10 mouse cellular contexts compared by ENCODE assay signal in genomic region chr11:79671668-79672281, GRCm38 (mm10).
DNase-seq lines count a peak whose midpoint lies in the region; ATAC-seq and TF ChIP-seq lines count a peak whose summit lies in the region.
"Had no signal": no experiment of that assay in that cellular context is flagged by ENCODE, and none has a peak within 500 bp of the region (broad histone marks: within the 10 kb centered on the region; RNA-seq: fewer than 3 reads in every experiment).

No protein-coding gene starts in this region.

- no peak overlapping the region for H3K9ac ChIP-seq in liver, adult 2 months (ENCODE audit: low read depth, low read length)
- H3K9ac ChIP-seq in liver, embryonic 11.5 days (ENCODE audit: low read depth, low read length) = no peak overlapping the region

- DNase-seq in cerebellum, adult 11-12 months = peak; percentile 49
- no peak for DNase-seq in cerebellum, adult 9-11 months
- no peak for DNase-seq in liver, adult 2 months (ENCODE audit: extremely low read depth, low read depth, low spot score)
- no peak for DNase-seq in liver, embryonic 11.5 days (ENCODE audit: low spot score)
- DNase-seq in cerebellum, adult 9-10 months = peak; percentile 62
- no peak for DNase-seq in neural tube, embryonic 10.5 days (ENCODE audit: extremely low spot score, low spot score)
- no peak for DNase-seq in left cerebral cortex, adult 9 months (ENCODE audit: low spot score in 2 of 2)

- H3K79me2 ChIP-seq in liver, adult 2 months (ENCODE audit: control insufficient read depth, insufficient read depth, low read length) = 0 out of 2 replicates have a peak, but pooled peaks cover 12% of the 10 kb centered on the region

- no peak overlapping the region for H3K4me2 ChIP-seq in liver, embryonic 11.5 days

- H3K4me1 ChIP-seq in liver, adult 2 months (ENCODE audit: control insufficient read depth, insufficient read depth, low read length) = peaks cover 19% of the 10 kb centered on the region
- peaks cover 14% of the 10 kb centered on the region for H3K4me1 ChIP-seq in liver, embryonic 11.5 days (replicated peaks; ENCODE audit: control insufficient read depth, insufficient read depth, low read length)

- H3K9me3 ChIP-seq in liver, embryonic 11.5 days (ENCODE audit: control insufficient read depth, low read length) = no peaks in the 10 kb centered on the region

- TF ChIP-seq POLR2A in liver, adult 2 months (IDR thresholded peaks at IDR 0.05; ENCODE audit: extremely low read depth, insufficient read depth, low read length) = no peak

- TF ChIP-seq CTCF in liver, adult 2 months (IDR thresholded peaks at IDR 0.05; ENCODE audit: low read depth, low read length) = peak; percentile 63

- no peak overlapping the region for H3K27ac ChIP-seq in liver, adult 2 months (replicated peaks; ENCODE audit: insufficient read depth, low read depth, low read length)
- H3K27ac ChIP-seq in liver, embryonic 11.5 days (ENCODE audit: low read depth, low read length) = no peak overlapping the region

- WGBS in liver, adult 2 months = 69% methylated on average over 6 of the region's 6 CpGs
- WGBS in liver, embryonic 11.5 days = 53% methylated on average over 6 of the region's 6 CpGs

- ATAC-seq in liver, embryonic 11.5 days (replicated peaks; ENCODE audit: low FRiP score) = no peak
- peak; percentile 62; the same call in 1 of the 2 replicates for ATAC-seq in megakaryocyte-erythroid progenitor cell, adult 5-6 weeks (replicated peaks; ENCODE audit: low FRiP score, low TSS enrichment, poor library complexity, severe bottlenecking)
- ATAC-seq: Patski had no signal

- no peaks in the 10 kb centered on the region for H3K36me3 ChIP-seq in liver, adult 2 months (ENCODE audit: control insufficient read depth, insufficient read depth, low read length)
- H3K36me3 ChIP-seq in liver, embryonic 11.5 days (ENCODE audit: control insufficient read depth, insufficient read depth, low read length) = no peaks in the 10 kb centered on the region

- no peaks in the 10 kb centered on the region for H3K27me3 ChIP-seq in liver, adult 2 months (ENCODE audit: control insufficient read depth, insufficient read depth, low read length)
- H3K27me3 ChIP-seq in liver, embryonic 11.5 days (replicated peaks; ENCODE audit: control insufficient read depth, insufficient read depth, low read length) = no peaks in the 10 kb centered on the region
- H3K27me3 ChIP-seq: Patski had no signal

- no peak overlapping the region for H3K4me3 ChIP-seq in liver, adult 2 months (ENCODE audit: insufficient read depth, low read depth, low read length)
- no peak overlapping the region for H3K4me3 ChIP-seq in liver, embryonic 11.5 days (ENCODE audit: low read depth, low read length)
- H3K4me3 ChIP-seq: myocyte had no signal

Comparison
In these comparisons a context has a peak if more than half of its experiments do, and no peak if none do; other contexts are left out.
1. DNase-seq: peak in cerebellum, adult 11-12 months (single experiment) and cerebellum, adult 9-10 months (single experiment); none in cerebellum, adult 9-11 months (single experiment), liver, adult 2 months (single experiment), liver, embryonic 11.5 days (single experiment), neural tube, embryonic 10.5 days (single experiment) and left cerebral cortex, adult 9 months (0 of 2).